Mouse (Mus musculus) gastrocnemius, postnatal 14 days (tissue): ENCODE measurements around the gene Pex10. TPM values are rescaled to one million over a fixed set of nuclear protein-coding genes. Genes with fewer than 3 reads are reported as not detected.

Experiments
- DNase-seq: peaks from one replicate; pipeline ENCODE4 v3.0.0; 2021; ENCODE audit warnings: mixed read lengths
- intact Hi-C: fragments of 180-260 bp; cut with DNase I; formaldehyde crosslinking; loops from one replicate; pipeline ENCODE4 v1.15.1; 2025; ENCODE audit warnings: low total_unique reads
- long read RNA-seq, 2 experiments: library from polyadenylated mRNA; stranded (forward); transcript quantifications; one replicate each; pipeline ENCODE4 v2.0.0; 2021
- total RNA-seq, 2 experiments: library from RNA; stranded (reverse); gene quantifications; 2 replicates each; pipeline ENCODE4 v1.2.3; 2021

Gene Pex10
- total RNA-seq, result 10 to 100 TPM; 10.7 to 11.3 TPM
- long read RNA-seq, experiment 1, transcript Pex10-201 (6 exons, 1,688 nt), result major isoform, 8 of 8 reads
- long read RNA-seq, experiment 1, partial matches to known transcripts, result 0 of 8 reads
- long read RNA-seq, experiment 1, other reads (novel, unspliced or antisense), result 0 of 8 reads
- long read RNA-seq, experiment 2, transcript Pex10-201 (6 exons, 1,688 nt), result major isoform, 9 of 10 reads
- long read RNA-seq, experiment 2, partial matches to known transcripts, result 0 of 10 reads
- long read RNA-seq, experiment 2, other reads (novel, unspliced or antisense), result 1 of 10 reads

DNA sequence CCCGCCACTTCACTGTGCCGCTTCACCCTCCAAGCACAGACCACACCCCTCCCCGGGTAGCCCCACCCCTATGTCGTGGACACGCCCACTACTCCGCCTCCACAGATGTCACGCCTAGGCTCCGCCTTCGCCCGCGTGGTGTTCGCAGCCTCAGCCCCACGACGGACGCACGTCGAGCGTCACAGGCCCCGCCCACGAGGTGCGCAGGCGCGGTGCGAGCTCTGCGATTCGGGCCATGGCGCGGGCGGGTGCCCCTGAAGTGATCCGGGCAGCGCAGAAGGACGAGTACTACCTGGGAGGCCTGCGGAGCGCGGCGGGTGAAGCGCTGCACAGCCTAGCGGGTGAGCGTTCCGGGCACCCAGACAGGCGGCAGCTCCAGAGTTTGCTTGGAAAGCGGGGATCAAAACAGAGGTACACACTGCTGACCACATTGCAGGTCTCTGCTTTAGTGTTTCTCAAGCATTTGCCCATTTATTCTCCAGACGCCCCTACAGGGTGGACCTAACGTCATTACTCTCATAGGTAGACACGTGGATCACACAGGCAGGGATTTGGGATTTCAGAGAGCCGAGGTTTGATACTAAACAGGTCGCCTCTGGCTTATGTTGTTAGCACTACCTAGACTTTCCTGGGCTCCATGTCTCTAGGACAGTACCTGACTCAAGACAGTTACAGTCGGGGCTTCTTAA, at the start of gene Pex10:
Pex10 (plus strand) TSS at position 183 of the 689 bp plus-strand sequence.
- DNase-seq, result peak; percentile 97
- intact Hi-C loops, result no loop called here

DNA sequence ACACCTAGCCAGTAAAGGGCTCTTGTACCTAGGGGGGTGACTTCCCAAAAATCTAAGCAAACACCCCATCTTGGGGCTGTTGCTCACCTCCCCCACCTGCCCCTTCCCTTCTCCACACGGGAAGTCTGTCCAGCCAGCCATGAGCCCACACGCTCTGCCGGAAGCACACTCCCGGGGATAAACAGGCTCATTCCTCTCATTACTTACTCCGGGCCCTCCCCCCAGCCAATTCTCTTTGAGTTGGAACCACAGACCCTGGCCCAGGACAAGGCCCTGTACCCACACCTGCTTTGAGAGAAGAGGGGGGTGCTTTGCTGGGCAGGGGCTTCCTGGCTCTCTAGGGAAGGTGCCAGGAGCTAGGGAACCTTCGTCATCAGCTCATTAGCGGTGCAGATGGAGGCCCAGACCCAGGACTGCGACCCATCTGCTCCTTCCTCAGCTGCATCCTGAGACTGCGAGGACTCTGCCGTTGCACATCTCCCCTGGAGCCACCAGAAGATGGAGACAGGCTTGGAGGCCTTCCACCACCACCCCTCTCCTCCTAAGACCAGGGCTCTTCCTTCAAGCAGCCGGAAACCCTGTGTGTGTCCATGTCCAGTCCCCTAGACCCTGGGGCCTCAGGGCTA, 49.5 kb upstream of the Pex10 start:
- intact Hi-C loops, result no loop called here
- no peak for DNase-seq

DNA sequence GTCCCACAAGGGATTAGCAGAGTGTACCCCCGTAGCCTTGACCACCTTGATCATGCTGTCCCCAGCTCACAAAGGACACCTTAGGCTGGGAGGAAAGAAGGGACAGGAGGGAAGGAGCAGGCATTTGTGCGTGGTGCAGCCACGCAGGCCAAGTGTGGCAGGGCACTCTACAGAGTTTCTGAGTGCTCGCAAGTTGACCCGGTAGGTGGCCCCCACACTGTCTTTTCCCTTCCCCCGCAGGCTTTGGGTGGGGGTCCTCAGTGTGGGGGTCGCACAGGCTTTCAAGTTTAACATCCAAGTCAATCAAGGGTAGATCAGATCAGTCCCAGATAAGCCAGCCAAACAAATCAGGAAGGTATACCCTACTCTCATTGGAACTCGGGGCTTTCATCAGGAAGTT, 48.8 kb upstream of the Pex10 start:
- intact Hi-C loops, result no loop called here
- no peak for DNase-seq

DNA sequence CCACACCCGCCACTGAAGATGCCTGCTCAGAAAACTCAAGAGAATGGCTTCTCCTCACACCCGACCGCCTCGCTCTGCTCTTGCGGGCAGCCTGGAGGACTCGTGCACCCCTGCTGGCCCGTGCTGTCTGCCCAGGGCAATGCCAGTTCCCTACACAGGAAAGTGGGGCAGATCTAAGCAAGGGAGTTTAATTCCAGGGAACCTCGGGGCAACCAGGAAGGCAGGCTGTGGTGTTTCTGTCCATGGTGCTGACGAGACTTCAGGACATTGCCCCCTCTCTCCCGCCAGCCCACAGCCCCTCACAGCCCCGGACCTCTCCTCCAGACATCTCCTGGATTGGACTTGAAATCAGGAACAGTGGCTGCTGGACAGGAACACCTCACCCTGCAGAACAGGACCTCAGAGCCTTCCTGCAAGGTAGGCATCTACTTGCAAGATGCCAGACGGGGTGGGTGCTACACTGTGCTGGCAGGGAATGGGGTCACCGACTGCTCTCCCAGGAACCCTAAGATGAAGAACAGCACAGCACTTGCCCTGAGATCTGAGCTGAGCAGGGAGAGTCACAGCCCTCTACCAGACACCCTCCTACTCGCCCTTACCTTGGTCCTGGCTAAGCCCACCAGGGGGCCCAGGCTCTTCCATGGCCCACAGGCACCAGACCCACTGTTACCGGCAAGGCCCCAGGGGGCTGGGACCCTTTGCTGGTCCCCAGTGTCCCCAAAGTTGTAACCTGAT, 48.0 kb upstream of the Pex10 start:
- DNase-seq, result no peak
- intact Hi-C loops, result no loop called here

DNA sequence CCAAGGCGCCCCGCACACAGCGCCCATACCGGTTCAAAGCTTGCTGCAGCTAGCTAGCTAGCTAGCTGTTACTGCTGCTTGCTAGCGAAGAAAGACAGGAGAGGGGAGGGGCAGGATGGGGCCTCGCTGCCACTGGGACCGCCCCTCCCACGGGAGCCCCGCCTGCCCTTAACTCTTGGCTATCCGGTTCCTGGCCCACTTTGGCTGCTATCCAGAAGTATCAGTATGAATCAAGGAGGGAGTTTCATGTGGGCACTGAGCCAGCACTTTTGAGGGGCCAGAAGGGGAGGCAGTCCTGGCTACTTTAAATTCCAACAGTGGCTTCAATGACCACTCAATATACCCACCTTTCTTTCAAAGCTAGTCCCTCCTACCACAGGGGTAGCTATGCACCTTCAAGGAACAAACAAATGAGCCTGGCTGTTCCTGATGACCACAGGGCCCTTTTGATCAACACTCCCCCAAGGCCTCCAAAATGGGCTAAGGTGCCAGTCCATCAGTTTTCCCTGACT, 47.4 kb upstream of the Pex10 start:
- intact Hi-C loops, result no loop called here
- DNase-seq, result no peak

DNA sequence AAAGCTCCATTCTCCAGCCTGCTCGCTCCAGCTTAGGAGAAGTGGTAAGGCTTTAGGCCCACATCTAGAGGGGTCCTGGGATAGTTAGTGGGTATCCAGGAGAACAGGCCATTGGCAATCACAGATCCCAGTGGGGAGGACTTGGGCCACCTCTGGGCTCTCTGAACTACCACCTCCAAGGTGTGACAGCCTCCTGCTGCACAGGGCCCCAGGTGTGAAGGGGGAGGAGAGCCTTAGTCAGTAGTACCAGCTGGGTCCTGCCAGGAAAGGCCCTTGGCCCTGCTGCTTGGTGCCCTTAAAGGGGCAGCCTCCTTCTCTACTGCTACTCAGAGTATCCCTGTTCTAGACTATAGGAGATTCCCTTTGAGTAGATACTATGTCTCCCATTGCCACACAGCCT, 46.7 kb upstream of the Pex10 start:
- intact Hi-C loops, result no loop called here
- DNase-seq, result no peak

DNA sequence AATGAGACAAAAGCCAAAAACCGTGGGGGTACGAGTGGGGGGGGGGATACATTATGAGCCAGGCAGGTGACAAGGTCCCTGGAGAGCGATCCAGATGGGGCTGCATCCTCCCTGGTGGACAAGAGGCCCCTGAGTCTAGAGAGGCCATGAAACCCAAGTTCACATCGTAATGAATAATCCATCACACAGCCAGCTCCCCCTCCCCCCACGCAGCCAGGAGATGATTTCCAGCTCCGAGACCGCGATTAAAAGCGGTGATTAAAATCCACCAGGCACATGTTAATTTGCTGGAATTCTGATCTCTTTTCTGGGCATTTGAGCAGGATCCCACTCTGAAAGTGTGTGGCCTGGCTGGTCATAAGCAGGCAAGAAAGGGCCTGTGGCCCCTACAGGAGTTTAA, 46.0 kb upstream of the Pex10 start:
- intact Hi-C loops, result no loop called here
- DNase-seq, result no peak

DNA sequence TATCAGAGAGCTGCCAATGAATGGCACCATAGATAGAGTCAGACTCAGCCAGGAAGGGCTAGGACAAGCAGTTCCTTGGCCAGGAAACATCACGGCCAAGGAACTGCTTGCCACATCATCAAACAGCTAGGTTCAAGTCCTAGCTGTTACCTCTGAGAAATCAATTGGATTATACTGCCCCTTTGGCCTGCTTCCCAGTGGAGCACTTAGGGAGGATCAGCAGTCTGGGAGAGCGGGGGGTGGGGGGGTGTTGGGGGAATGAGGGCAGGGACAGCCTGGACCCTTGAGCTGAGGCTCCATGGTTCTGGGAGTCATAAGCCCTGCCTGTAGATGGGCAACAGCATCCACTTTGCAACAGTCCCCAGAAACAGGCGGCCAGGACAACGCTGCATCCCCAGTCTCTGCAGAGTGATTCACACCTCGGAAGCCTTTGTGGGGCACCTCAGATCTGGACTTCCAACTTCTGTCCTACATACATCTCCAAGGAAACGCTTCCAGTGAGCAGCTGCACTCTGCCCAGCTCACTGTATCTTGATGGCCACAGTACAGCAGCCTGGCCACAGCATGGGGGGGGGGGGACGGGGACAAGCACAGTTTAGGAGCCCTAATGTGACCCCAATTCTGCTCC, 44.5 kb upstream of the Pex10 start:
- intact Hi-C loops, result no loop called here
- DNase-seq, result no peak

DNA sequence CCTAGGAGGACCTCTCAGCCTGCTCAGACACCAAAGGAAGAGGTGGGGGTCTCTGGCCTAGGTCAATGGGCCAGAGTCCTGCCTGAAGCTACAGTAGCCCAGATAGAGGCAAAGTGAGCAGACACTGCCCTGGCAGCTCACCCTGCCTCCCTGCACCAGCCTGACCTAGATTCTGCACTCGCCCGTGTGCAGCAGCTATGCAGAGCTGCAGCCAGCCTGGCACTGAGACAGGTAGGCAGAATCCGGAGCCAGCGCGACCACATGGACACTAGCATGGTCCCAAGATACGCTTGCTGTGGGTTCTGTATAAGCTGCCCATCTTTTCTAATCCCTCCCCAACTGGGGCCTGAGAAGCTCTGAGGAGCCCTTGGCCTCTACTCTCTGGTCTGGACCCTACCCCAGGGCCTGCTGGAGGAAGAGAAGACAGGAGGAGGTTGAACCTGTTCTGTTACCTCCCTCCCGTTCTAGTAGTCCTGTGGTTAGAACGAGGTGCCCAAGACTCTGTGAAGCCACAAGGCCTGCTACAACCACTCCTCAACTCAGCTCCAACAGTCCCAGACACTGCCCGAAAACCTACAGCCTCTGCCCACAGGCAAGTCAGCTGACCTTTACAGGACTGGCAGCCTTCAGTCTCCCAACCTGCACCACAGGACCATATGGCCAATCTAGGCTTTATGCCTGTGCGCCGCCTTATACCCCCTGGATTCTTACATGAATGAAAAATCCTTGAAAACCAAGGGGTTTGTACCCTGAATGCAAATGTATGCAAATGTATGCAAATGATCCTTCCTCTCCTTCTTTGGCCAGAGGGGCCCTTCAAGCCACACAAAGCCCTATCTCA, 42.4 kb upstream of the Pex10 start:
- DNase-seq, result no peak
- intact Hi-C loops, result no loop called here

DNA sequence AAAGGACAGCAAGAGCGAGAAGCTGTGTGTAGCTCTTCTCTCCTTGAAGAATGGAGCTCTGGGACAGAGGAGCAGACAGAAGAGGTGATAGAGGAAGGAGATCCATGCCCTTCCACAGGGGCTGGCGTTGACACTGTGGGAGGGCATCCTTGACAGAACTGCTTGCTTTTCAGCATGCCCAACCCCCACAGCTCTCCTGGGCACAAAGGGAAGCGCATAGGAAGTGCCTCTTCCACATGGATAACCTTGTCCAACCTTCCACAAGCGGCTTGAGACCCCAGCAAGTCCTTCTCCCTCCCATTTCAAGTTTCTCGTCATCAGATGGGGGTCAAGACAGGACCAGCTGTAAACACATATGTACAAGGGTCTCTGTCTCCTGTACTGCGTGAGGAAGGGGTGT, 33.7 kb upstream of the Pex10 start:
- intact Hi-C loops, result no loop called here

DNA sequence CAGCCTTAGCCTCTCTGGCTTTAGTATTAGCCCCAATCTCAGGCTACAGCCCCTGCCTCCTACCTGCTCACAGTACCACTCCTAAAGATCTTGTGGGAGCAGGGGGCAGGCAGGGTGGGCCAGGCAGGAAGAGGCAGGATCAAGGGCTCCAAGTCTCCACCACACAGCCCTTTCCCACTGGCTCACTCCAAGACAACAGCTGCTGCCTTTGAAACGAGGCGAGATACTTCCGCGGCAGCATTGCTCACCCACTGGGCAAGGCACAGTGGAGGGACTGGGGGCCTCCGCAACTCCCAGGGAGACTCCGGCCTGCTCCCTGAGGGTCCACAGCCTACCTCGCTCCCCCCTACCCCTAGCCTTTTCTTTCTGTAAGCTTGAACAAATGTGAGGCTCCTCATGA, 32.6 kb upstream of the Pex10 start:
- no peak for DNase-seq
- intact Hi-C loops, result no loop called here

More for the DNA sequence above, 33.7 kb upstream of the Pex10 start:
- no peak for DNase-seq

DNA sequence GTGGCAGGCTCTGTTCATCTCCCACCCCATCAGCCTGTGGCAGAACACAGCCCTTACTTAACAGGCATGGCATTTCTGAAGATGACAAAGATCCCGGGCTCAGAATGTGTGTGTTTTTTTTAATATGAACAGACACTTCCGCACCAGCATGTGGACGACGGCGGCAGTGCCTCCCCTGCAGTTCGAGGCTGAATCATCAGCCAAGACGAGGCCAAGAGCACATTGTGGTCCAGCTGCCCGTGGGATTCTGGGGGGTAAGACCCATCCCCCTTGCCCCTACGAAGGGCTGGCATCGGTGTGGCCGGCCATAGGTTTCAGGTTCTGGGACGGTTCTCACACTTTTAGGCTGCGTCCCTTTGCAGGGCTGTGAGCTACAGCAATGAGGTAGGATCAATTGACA, 32.0 kb upstream of the Pex10 start:
- no peak for DNase-seq
- intact Hi-C loops, result no loop called here

DNA sequence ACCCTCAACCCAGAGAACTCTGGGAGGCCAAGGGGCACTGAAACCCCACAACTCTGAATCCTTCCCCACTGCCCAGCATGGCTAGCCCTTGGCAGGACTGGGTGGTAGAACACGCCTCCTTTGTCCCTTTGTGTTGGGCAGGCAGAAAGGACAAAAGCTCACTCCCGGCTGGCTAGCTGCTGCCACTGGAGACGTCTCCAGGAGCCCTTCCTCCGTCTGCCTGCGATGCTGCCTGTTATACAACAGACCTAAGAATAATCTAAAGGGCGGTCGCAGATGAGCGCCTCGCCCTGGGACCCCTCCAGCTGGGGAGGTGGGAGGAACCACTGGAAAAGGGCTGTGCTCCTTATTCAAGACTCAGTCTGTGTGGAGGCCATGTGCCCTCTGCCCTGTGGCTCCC, 26.6 kb upstream of the Pex10 start:
- intact Hi-C loops, result no loop called here
- no peak for DNase-seq

DNA sequence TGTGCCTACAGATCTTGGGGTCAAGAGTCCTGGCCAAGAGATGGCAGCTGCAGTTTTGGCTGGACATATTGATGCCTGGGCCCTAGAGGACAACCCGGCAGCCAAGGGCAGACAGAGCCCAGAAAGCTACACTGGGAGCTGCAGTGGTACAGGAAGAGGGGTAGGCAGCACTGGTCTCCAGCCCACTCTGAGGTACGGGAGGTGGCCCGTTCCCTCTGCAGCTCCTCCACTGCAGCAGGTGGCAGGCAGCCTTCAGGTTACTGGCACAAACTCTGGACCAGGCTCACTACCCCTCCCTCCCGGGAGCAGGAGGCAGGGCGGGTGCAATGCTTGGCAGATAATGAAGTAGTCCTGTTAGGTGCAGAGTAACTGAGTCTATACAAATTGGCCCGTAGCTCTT, 26.1 kb upstream of the Pex10 start:
- intact Hi-C loops, result no loop called here
- no peak for DNase-seq

DNA sequence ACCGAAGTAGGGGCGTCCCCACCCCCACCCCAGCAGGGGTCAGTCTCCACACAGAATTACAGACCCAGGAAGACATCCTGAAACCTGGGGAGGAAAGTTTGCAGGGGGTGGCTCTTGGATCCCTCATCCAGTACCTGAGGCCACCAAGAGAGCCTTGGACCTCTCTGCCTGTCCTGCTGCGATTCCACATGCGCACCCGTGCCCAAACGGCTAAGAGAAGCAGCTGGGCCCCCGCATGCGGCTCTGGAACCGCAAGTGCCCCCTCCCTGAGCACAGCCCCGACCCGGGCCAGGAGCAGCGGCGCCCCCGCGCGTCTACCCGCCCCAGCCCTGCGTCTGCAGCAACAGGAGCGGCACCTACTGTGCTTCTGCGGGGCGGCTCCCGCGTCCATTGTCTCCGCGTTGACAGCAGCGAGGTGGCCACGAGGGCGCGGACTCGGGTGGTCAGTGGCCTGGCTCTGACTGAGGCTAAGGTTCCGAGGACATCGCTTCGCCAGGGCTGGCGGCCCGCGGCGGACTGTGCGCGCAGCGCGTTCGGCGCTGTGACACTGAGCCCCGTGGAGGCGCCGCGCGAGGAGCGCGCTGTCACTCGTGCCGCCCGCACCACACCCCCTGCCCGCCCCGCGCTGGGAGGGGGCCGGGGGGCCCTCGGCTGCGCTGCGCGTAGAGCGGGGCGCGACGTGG, 24.1 kb upstream of the Pex10 start:
- DNase-seq, result no peak
- intact Hi-C loops, result no loop called here

DNA sequence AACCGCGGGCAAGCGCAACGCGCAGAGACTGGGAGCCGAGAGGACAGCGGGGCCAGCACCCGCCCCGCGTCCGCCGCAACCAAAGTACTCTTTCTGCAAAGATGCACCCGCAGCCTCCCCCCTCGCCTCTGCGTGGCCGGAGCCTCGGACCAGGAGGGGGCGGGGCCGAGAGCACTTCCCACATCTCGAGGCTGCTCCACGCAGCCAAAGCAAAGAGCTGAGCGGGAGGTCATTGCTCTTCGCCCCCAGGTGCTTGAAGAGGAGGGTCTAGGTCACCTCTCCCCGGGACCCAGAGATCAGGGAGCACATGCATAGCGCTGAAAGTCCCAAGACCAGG, 23.6 kb upstream of the Pex10 start:
- intact Hi-C loops, result no loop called here
- DNase-seq, result no peak

DNA sequence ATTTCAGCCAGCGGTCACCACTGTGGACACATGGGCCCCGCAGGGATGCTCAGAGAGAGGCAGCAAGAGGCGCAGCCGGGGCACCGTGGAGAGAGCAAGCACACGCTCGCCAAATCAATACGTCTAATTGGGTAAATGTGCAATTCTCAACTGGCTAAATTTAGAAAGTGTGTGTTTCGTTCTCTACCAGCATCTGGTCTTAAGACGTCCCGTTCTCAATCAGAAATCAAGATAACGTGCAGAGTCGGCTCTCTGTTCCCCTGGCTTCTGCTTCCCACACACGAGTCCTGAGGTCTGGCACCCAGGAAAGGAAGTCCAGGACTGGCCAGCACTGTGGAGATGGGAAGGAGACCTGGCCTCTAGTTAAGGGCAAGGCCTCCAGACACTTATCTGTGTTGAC, 20.2 kb upstream of the Pex10 start:
- no peak for DNase-seq
- intact Hi-C loops, result no loop called here

DNA sequence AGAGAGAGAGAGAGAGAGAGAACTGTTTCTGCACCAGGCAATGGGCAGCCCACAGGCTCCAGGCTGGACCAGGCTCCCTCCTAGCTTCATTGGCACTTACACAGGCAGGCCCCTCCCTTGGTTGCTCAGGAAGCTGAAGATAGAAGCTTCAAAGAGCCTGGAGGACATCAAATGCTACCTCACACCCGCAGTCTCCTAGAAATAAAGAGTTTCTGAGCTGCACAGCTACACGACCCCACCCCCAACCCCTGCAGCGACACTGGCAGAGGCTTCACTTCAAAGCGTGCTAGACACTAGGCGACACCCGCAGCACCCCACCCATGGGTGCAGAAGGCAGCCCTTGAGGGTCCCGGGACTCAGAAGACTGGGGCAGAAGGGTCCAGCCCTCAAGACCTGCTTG, 16.7 kb upstream of the Pex10 start:
- intact Hi-C loops, result no loop called here
- DNase-seq, result no peak

DNA sequence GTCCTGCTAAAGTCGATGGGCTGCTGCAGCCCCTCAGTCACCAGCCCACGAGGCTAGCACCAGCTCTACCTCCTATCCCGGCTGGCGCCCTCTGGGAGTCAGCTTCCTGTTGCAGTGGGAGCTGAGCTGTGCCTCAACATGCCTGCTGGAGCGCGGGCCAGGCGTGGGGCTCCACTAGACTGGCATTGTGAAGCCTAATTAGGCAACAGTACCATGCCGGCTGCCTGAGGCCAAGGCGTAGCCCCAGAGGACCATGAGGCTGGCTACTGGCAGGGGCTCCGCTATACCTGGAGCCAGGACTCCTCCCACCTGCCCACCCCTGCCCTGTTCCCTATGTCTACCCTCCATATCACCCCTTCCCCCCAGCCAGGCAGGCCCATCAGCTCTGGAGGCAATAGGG, 10.1 kb upstream of the Pex10 start, which contains the start of gene Plch2:
Plch2 (minus strand) TSS at position 61 of the 400 bp plus-strand sequence.
- intact Hi-C loops, result no loop called here
- no peak for DNase-seq
